Mouse (Mus musculus): ENCODE measurements around the gene Olfr24. TPM values are rescaled to one million over a fixed set of nuclear protein-coding genes. Genes with fewer than 3 reads are reported as not detected.

Olfr24 gene
- not detected for polyA plus RNA-seq (2017; shearing (Covaris generic))

DNA sequence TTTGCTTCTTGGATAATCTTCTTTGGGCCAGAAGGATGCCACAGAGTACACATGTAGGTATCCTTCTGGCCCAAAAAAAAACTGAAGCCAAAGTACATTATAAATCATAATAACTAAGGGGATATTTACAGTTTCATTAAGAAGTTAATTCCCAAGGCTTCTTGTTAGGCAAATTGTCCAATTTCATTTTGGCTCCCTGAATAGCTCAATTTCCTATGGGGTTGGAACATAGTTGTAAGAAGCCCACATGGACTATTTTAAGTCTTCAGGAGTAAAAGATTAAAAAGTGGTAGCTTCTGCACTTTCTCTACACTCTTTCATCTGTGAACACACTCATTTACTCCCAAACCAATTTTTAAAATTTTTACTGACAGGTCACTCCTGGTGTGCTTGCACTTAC lies at the start of gene Olfr24:
Gene Olfr24, minus strand, starts transcription at position 101 of the 400 bp plus-strand sequence.

Other genes with a start within 250 kb of the Olfr24 start
- gene Muc16, start 89.5 kb downstream of the Olfr24 start, polyA plus RNA-seq (2017; shearing (Covaris generic)) = 0.32 TPM
- gene Olfr828, start 55.5 kb upstream of the Olfr24 start, polyA plus RNA-seq (2017; shearing (Covaris generic)) = not detected
- not detected for gene Olfr829, start 90.9 kb upstream of the Olfr24 start, polyA plus RNA-seq (2017; shearing (Covaris generic))
- not detected for gene Olfr830, start 110.7 kb upstream of the Olfr24 start, polyA plus RNA-seq (2017; shearing (Covaris generic))
- gene Olfr832, start 173.1 kb upstream of the Olfr24 start, polyA plus RNA-seq (2017; shearing (Covaris generic)) = not detected
- gene Olfr834, start 224.0 kb upstream of the Olfr24 start, polyA plus RNA-seq (2017; shearing (Covaris generic)) = not detected